Mouse (Mus musculus) lung, adult 2 months (tissue): ENCODE measurements around the gene Satb2.

ENCODE experiments used
- CTCF ChIP-seq: fragments of 200-500 bp; IDR thresholded peaks from 2 replicates; pipeline ENCODE4 v1.5.1; 2011; ENCODE audit warnings: mild to moderate bottlenecking, low read length, control low read depth; ENCODE audit not compliant: insufficient read depth
- POLR2A ChIP-seq: fragments of 200-500 bp; IDR thresholded peaks from 2 replicates; pipeline ENCODE4 v1.6.1; 2011; ENCODE audit warnings: low read depth, mild to moderate bottlenecking, control low read depth, low read length, borderline replicate concordance; ENCODE audit errors: extremely low read depth

DNA sequence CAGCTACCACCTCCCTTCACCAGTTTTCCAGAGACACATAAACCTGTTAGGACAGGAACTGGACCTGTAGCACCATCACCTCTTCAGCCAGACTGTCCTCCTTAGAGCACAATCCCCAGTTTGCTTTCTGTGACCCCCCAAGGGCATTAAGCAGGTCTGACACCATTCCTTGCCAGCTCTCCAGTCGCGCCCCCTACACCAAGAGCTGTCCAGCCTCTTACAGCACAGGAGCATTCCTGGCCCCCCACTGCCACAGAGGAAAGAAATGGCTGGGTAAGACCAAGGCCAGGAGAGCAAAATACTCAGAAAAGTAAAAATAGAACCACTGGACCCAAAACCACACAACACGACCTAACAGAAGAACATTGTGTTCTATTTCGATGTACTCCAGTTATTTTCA lies 48.4 kb downstream of the Satb2 start:
- TF ChIP-seq CTCF (no peak), POLR2A (no peak)
